8 mouse cellular contexts compared by ENCODE assay signal in the genomic region with DNA sequence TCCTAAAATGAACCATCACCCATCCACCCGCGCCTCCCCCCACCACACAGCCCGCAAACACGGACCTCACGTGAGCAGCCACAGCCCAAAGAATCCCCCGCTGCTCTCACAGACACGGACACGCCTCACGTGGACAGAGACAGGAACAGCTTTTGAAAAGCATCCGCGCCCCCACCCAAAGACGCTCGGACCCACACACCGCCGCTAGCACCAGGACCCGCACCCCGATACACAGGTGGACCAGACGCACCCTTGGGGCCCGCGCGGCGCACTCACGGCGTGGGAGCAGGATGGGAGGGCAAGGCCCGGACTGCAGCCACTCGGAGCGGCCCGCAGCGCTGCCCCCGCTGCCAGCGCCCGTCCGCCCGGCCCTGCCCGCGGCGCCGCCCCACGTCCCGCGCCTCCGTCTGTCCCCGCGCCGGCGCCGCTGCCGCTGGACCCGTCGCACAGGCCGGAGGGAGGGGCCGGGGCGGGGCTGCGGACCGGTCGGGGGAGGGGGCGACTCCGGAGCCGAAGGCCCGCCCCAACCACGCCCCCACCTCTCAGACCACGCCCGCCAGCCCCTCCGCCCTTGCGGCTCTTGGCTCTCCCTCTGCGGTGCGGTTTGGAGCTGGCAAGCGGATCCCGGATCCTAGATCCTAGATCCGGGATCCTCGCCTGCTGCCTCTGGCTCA. TPM values are rescaled to one million over a fixed set of nuclear protein-coding genes. Genes with fewer than 3 reads are reported as not detected.
DNase-seq lines count a peak whose midpoint lies in the region; ATAC-seq lines count a peak whose summit lies in the region.

A gene (minus strand): TSS at position 445 of the 674 bp plus-strand sequence.

- no peaks in the 10 kb centered on the region for H3K9me3 ChIP-seq in megakaryocyte, embryonic 14.5 days

- peaks cover 55% of the 10 kb centered on the region for H3K4me1 ChIP-seq in megakaryocyte, embryonic 14.5 days

- intact Hi-C loops in gastrocnemius, postnatal 14 days (cut with DNase I; ENCODE audit: low total_unique reads) = loop anchor here (10.0 kb wide), 1 partner anchor 112 kb away; a partner anchor contains a TSS

- H3K27me3 ChIP-seq in megakaryocyte, embryonic 14.5 days (replicated peaks) = peaks cover 16% of the 10 kb centered on the region

- DNase-seq in adrenal gland, adult 18-20 months (ENCODE audit: low spot score in 2 of 2) = peak; percentile 93 to 96
- peak; percentile 93 for DNase-seq in embryo, embryonic 10.5 days (ENCODE audit: low spot score)
- peak; percentile 94 for DNase-seq in gastrocnemius, postnatal 14 days
- peak; percentile 77 to 88 for DNase-seq in left cerebral cortex, adult 9 months (ENCODE audit: low spot score in 2 of 2)
- DNase-seq in right cerebral cortex, postnatal 10 days (ENCODE audit: low spot score in 2 of 2) = peak; percentile 93
- peak; percentile 93 for DNase-seq in urinary bladder, postnatal 14 days (ENCODE audit: low spot score)

- peak within 1 kb of the TSS; percentile 95 for H3K4me3 ChIP-seq in megakaryocyte, embryonic 14.5 days (replicated peaks)

- peaks cover 32% of the 10 kb centered on the region for H3K36me3 ChIP-seq in megakaryocyte, embryonic 14.5 days (replicated peaks; ENCODE audit: low read length)

- ATAC-seq in inflammation-experienced regulatory T-cells, adult 6 months = peak; percentile 77

RNA-seq across cellular contexts. Expression of the gene that starts here (rescaled TPM):
- 10 to 100 TPM; 25.0 to 31.6 TPM for total RNA-seq in adrenal gland, adult 18-20 months (2021)
- 10 to 100 TPM; 14.3 to 16.4 TPM for total RNA-seq in gastrocnemius, postnatal 14 days (2021)
- 1 to 10 TPM in 2 of 3 experiments, under 1 TPM in 1; 0.70 to 5.4 (median 3.3) TPM for polyA plus RNA-seq in inflammation-experienced regulatory T-cells, adult 6 months (2017; shearing (Covaris generic))
- polyA plus RNA-seq in megakaryocyte, embryonic 14.5 days (2012; ENCODE audit: insufficient read depth, low replicate concordance) = 5.4 and 7.3 TPM in 2 replicates

Comparison
In these comparisons a context has a peak if more than half of its experiments do, and no peak if none do; other contexts are left out.
1. Peak in every context shown above with its lines: DNase-seq, ATAC-seq and H3K4me3 ChIP-seq.